Mouse (Mus musculus) lung, embryonic 15.5 days (tissue): ENCODE measurements around the gene AW822073. TPM values are rescaled to one million over a fixed set of nuclear protein-coding genes. Genes with fewer than 3 reads are reported as not detected.

Experiments
- ATAC-seq: fragments of 200-750 bp; cut with Nextera tagmentation; 2 replicates; pipeline ENCODE4 v1.8.0; 2017; ENCODE audit warnings: moderate number of reproducible peaks, borderline replicate concordance; ENCODE audit not compliant: low FRiP score, low TSS enrichment; ENCODE audit errors: extremely low read depth
- H3K27ac ChIP-seq: fragments of 300-500 bp; sonication (generic); 2 replicates; pipeline ENCODE4 v1.5.1; 2015; ENCODE audit warnings: moderate library complexity, mild to moderate bottlenecking, inconsistent platforms
- H3K27me3 ChIP-seq: fragments of 300-500 bp; sonication (generic); 2 replicates; pipeline ENCODE4 v1.6.1; 2015; ENCODE audit warnings: inconsistent platforms
- H3K36me3 ChIP-seq: fragments of 300-500 bp; sonication (generic); 2 replicates; pipeline ENCODE4 v1.6.1; 2015; ENCODE audit warnings: inconsistent platforms
- H3K4me1 ChIP-seq: fragments of 300-500 bp; sonication (generic); 2 replicates; pipeline ENCODE4 v1.6.1; 2015; ENCODE audit warnings: inconsistent platforms
- H3K4me2 ChIP-seq: fragments of 300-500 bp; sonication (generic); 2 replicates; pipeline ENCODE4 v1.6.1; 2015; ENCODE audit warnings: inconsistent platforms, mild to moderate bottlenecking, moderate library complexity
- H3K4me3 ChIP-seq: fragments of 300-500 bp; sonication (generic); 2 replicates; pipeline ENCODE4 v1.5.1; 2015; ENCODE audit warnings: mild to moderate bottlenecking, inconsistent platforms
- H3K9ac ChIP-seq: fragments of 300-500 bp; sonication (generic); 2 replicates; pipeline ENCODE4 v1.6.1; 2015; ENCODE audit warnings: inconsistent platforms
- H3K9me3 ChIP-seq: fragments of 300-500 bp; sonication (generic); 2 replicates; pipeline ENCODE4 v1.6.1; 2016; ENCODE audit warnings: inconsistent platforms
- WGBS: fragments of 180-500 bp; shearing (Covaris S2); methylation state at CpG from one replicate; pipeline ENCODE4 v1.1.7; 2015; 5-methylcytosine and 5-hydroxymethylcytosine counted together
- polyA plus RNA-seq: library from polyadenylated mRNA; unstranded; fragments of >200 nt; fragmentation: Nextera tagmentation; extraction: Ambion mirVana; gene quantifications from 2 replicates; pipeline ENCODE4 v1.2.1, GENCODE M21; 2015

Gene AW822073
- polyA plus RNA-seq, 1 experiment from 2014 or later, result not detected

- Histone ChIP-seq H3K27me3 (no peaks in the 10 kb centered on the region), H3K36me3 (no peaks in the 10 kb centered on the region), H3K27ac (no peak overlapping the region), H3K4me3 (no peak overlapping the region), H3K9ac (no peak overlapping the region), H3K4me1 (no peaks in the 10 kb centered on the region), H3K9me3 (no peaks in the 10 kb centered on the region), H3K4me2 (no peak overlapping the region)
- WGBS, result 75% methylated on average over 3 of the region's 3 CpGs
- ATAC-seq, result no peak
Observed at GRCm38 (mm10) chr10:58217366-58217765, 7.4 kb downstream of the AW822073 start.

DNA sequence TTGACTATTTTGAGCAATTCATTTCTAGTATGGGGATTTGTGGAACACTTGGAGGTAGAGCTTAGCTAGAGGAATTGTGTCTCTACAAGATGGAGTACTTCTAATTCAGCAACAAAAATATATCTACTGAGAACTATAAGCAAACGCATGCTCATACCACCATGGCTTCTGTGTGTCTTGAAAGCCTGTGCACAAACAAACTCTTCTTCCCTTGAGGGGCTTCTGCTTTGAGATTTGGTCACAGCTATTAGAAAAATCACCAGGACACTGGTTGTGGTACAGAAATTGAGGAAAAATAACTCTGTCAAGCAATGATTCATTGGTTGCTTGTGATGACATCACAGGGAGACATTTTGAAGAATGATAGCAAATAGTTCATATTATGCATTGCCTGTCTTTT lies 9.4 kb downstream of the AW822073 start:
- Histone ChIP-seq H3K9me3 (no peaks in the 10 kb centered on the region), H3K27me3 (no peaks in the 10 kb centered on the region), H3K36me3 (no peaks in the 10 kb centered on the region), H3K4me2 (no peak overlapping the region), H3K4me3 (no peak overlapping the region), H3K9ac (no peak overlapping the region), H3K27ac (no peak overlapping the region), H3K4me1 (no peaks in the 10 kb centered on the region)
- 84% methylated on average over 1 of the region's 1 CpGs for WGBS
- ATAC-seq, result no peak

- WGBS, result 71% methylated on average over 5 of the region's 5 CpGs
- Histone ChIP-seq H3K27me3 (no peaks in the 10 kb centered on the region), H3K9me3 (no peaks in the 10 kb centered on the region), H3K27ac (no peak overlapping the region), H3K36me3 (no peaks in the 10 kb centered on the region), H3K4me3 (no peak overlapping the region), H3K9ac (no peak overlapping the region), H3K4me2 (no peak overlapping the region), H3K4me1 (no peaks in the 10 kb centered on the region)
- no peak for ATAC-seq
Observed at GRCm38 (mm10) chr10:58214934-58215333, 9.8 kb downstream of the AW822073 start.

GRCm38 (mm10) chr10:58214497-58214896 lies 10.2 kb downstream of the AW822073 start:
- no peaks in the 10 kb centered on the region for H3K36me3 ChIP-seq
- no peaks in the 10 kb centered on the region for H3K9me3 ChIP-seq
- H3K27me3 ChIP-seq, result no peaks in the 10 kb centered on the region
- no peak overlapping the region for H3K4me2 ChIP-seq
- H3K4me1 ChIP-seq, result no peaks in the 10 kb centered on the region
- H3K4me3 ChIP-seq, result no peak overlapping the region
- no peak overlapping the region for H3K9ac ChIP-seq
- ATAC-seq, result no peak
- no peak overlapping the region for H3K27ac ChIP-seq

DNA sequence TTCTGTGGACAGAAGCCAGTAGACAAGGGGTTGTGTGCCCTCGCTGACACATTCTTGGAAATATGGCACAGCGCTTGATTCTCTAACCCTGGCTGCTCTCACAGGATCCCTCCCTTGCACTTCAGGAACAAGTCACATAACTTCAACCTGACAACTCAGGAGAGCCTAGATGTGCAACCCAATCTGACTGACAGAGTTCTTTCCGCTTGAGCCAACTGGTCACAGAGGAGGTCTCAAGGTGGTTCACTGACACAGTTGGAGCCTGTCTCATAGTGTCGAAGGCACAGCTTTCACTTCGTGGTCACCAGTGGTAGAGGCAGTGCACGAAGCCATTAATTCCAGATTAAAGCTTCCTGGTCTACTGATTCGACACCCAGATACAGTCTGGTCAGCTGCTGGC lies 12.5 kb downstream of the AW822073 start:
- Histone ChIP-seq H3K36me3 (no peaks in the 10 kb centered on the region), H3K9me3 (no peaks in the 10 kb centered on the region; the same call in 1 of the 2 replicates), H3K9ac (no peak overlapping the region), H3K4me1 (no peaks in the 10 kb centered on the region), H3K27ac (no peak overlapping the region), H3K27me3 (no peaks in the 10 kb centered on the region), H3K4me2 (no peak overlapping the region), H3K4me3 (no peak overlapping the region)
- ATAC-seq, result no peak
- 72% methylated on average over 7 of the region's 7 CpGs for WGBS

DNA sequence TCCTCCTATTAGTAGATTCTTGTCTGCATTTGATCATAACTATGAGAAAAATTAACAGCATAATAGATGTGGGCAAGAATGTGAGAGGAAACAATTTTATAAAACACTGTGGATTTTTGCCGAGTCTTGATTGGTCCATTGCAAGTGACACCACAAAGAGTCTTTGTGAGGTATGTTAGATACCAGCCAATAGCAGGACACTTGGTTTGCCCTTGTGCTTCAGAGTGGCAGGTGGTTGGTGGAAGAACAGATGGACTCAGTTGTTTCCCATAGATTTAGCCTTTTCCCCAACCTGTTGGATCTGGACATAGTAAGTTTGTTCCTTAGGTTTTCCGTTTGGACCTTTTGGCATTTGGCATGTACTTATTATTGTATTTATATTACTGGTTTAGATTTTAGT lies 13.5 kb downstream of the AW822073 start:
- no peak for ATAC-seq
- Histone ChIP-seq H3K4me1 (no peaks in the 10 kb centered on the region), H3K4me2 (no peak overlapping the region), H3K36me3 (no peaks in the 10 kb centered on the region), H3K4me3 (no peak overlapping the region), H3K9ac (no peak overlapping the region), H3K9me3 (no peaks in the 10 kb centered on the region; the same call in 1 of the 2 replicates), H3K27ac (no peak overlapping the region), H3K27me3 (no peaks in the 10 kb centered on the region)
- WGBS, result 82% methylated on average over 2 of the region's 2 CpGs

GRCm38 (mm10) chr10:58210514-58210913 lies 14.2 kb downstream of the AW822073 start:
- no peak overlapping the region for H3K4me2 ChIP-seq
- H3K27ac ChIP-seq, result no peak overlapping the region
- no peaks in the 10 kb centered on the region for H3K36me3 ChIP-seq
- H3K27me3 ChIP-seq, result no peaks in the 10 kb centered on the region
- no peaks in the 10 kb centered on the region; the same call in 1 of the 2 replicates for H3K9me3 ChIP-seq
- no peaks in the 10 kb centered on the region for H3K4me1 ChIP-seq
- no peak overlapping the region for H3K4me3 ChIP-seq
- no peak for ATAC-seq
- no peak overlapping the region for H3K9ac ChIP-seq
- WGBS, result 54% methylated on average over 1 of the region's 1 CpGs

DNA sequence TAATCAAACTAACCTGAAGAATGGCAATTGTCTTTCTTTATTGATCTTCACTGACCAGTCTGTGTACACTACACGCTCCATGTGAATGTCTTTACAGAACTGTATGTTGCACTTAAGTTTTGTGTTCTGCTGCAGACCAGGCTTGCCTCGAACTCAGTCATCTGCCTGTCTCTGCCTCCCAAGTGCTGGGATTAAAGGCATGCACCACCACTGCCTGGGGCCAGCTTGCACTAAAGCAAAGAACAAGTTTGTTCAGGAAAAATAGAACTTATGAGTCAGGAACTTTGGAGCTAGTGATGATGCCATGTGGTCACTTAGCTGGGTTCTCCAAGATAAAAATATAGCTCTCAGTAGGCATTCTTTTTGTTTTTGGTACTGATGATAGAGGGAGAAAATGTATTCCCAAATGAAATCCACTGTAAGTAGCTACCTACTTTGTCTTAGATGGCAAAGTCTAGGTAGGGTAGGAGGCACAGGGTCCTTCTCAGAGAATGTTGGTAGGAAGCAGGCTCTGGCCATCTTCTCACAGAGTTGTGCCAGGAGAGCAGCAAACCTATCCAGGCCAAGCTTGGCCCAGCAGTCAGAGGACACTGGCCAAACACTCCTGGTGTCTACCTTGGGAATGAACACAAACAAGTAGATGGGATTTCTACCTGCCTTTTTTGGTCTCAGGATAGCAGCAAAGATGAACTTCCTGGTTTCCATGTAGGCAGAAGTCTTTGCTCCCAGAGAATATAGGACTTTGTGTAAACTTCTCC lies 14.8 kb downstream of the AW822073 start:
- no peak overlapping the region for H3K4me2 ChIP-seq
- no peaks in the 10 kb centered on the region for H3K36me3 ChIP-seq
- H3K4me1 ChIP-seq, result no peaks in the 10 kb centered on the region
- no peak overlapping the region for H3K27ac ChIP-seq
- no peak for ATAC-seq
- H3K9me3 ChIP-seq, result no peaks in the 10 kb centered on the region; the same call in 1 of the 2 replicates
- H3K4me3 ChIP-seq, result no peak overlapping the region
- WGBS, result 61% methylated on average over 2 of the region's 2 CpGs
- no peak overlapping the region for H3K9ac ChIP-seq
- H3K27me3 ChIP-seq, result no peaks in the 10 kb centered on the region

DNA sequence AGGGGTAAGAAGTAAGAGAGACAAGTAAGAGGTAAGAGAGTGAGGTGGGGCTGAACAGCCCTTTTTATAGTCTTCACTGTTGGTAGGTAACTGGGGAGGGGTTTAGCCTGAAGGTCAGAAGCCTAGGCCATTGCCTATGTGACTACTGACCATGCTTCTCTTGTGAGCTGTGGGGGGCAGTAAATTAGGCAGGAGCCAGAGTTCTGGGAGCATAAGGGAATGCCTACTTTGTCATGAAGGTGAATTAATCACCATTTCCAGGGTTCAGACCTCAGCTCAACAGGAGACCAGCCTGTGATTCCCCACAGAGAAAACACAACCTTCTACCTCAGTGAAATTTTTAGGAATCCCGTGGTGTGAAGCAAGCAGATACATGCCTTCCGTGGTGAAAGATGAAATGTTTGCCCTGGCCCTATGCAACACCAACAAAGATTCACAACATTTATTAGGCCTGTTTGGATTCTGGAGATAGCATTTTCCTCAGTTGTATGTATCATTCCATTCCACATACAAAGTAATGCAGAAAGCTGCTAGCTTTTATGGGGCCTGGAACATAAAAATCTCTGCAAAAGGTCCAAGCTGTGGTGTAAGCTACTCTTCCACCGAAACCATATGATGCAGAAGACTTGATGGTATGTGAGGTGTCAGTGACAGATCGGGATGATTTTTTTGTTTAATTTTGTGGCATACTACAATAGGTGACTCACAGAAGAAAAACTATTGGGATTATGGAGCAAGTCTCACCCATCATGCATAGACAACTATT lies 17.9 kb downstream of the AW822073 start:
- no peaks in the 10 kb centered on the region; the same call in 1 of the 2 replicates for H3K9me3 ChIP-seq
- 83% methylated on average over 4 of the region's 4 CpGs for WGBS

GRCm38 (mm10) chr10:58205986-58206385 lies 18.7 kb downstream of the AW822073 start:
- 43% methylated on average over 1 of the region's 1 CpGs for WGBS
- Histone ChIP-seq H3K36me3 (no peaks in the 10 kb centered on the region), H3K4me1 (no peaks in the 10 kb centered on the region), H3K27ac (no peak overlapping the region), H3K27me3 (no peaks in the 10 kb centered on the region), H3K4me2 (no peak overlapping the region), H3K4me3 (no peak overlapping the region), H3K9me3 (no peaks in the 10 kb centered on the region; the same call in 1 of the 2 replicates), H3K9ac (no peak overlapping the region)
- ATAC-seq, result no peak

More for the DNA sequence above, 17.9 kb downstream of the AW822073 start:
- no peaks in the 10 kb centered on the region for H3K36me3 ChIP-seq
- no peaks in the 10 kb centered on the region for H3K27me3 ChIP-seq
- no peak overlapping the region for H3K27ac ChIP-seq
- no peak for ATAC-seq
- no peak overlapping the region for H3K4me3 ChIP-seq
- no peak overlapping the region for H3K4me2 ChIP-seq
- no peak overlapping the region for H3K9ac ChIP-seq
- H3K4me1 ChIP-seq, result no peaks in the 10 kb centered on the region
